Mouse (Mus musculus): ENCODE results near the gene Ilf3. TPM values are rescaled to one million over a fixed set of nuclear protein-coding genes. Genes with fewer than 3 reads are reported as not detected.
A peak's percentile ranks its signal among the peaks of the same experiment; 100 is the strongest.

Gene Ilf3
- polyA plus RNA-seq, 1 experiment = 209 TPM

DNA sequence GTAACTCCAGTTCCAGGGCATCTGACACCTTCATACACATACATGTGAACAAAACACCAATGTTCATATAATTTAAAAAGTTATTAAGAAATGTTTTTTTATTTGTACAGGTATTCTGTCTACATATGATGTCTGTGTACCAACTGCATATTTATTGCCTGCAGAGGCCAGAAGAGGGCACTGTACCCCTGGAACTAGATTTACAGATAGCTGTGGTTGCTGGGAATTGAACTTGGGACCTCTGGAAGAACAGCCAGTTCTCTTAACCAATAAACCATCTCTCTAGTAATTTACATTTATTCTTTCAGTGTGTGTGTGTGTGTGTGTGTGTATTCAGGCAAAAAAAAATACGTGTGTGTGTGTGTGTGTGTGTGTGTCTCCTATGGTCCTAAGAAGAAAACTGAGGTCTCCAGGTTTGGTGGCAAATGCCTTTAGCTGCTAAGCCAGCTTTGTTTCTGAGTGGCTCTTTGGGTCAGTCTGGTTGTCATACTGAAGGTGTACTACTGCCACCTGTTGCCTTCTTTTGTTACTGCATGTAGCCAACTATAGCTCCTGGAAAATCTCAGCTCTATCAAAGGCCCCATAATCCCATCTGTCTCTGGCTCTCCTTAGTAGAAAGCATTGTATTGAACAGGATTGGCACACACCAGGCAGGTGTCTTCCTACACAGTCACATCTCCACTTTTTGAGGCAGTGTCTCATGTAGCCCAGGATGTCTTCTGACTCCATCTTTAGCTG lies 10.5 kb upstream of the Ilf3 start:
- Histone ChIP-seq H3K27ac (ENCODE audit: insufficient read depth, low read length) (no peak overlapping the region), H3K27me3 (ENCODE audit: control insufficient read depth, insufficient read depth, low read length, poor library complexity, severe bottlenecking) (0 out of 2 replicates have a peak, but pooled peaks cover 1% of the 10 kb centered on the region), H3K9ac (ENCODE audit: low read depth, poor library complexity, severe bottlenecking) (no peak overlapping the region), H3K36me3 (ENCODE audit: control insufficient read depth, insufficient read depth, low read length, poor library complexity, severe bottlenecking) (no peaks in the 10 kb centered on the region; the same call in 1 of the 2 replicates), H3K4me1 (ENCODE audit: control insufficient read depth, insufficient read depth, low read length) (no peaks in the 10 kb centered on the region), H3K4me3 (ENCODE audit: low read depth, low read length) (no peak overlapping the region), H3K9me3 (replicated peaks; ENCODE audit: control insufficient read depth, insufficient read depth, low read length, poor library complexity, severe bottlenecking) (no peaks in the 10 kb centered on the region)
- TF ChIP-seq CTCF (IDR thresholded peaks at IDR 0.05; ENCODE audit: low read depth, low read length) = no peak
- TF ChIP-seq POLR2A (IDR thresholded peaks at IDR 0.05; ENCODE audit: insufficient read depth, low read length) = no peak
- no peak for TF ChIP-seq EP300 (IDR thresholded peaks at IDR 0.05; ENCODE audit: insufficient read depth, low read depth, low read length)

- TF ChIP-seq EP300 (IDR thresholded peaks at IDR 0.05; ENCODE audit: insufficient read depth, low read depth, low read length) = no peak
- TF ChIP-seq CTCF (IDR thresholded peaks at IDR 0.05; ENCODE audit: low read depth, low read length) = peak; percentile 19
- TF ChIP-seq POLR2A (IDR thresholded peaks at IDR 0.05; ENCODE audit: insufficient read depth, low read length) = no peak
- H3K4me1 ChIP-seq (ENCODE audit: control insufficient read depth, insufficient read depth, low read length) = no peaks in the 10 kb centered on the region
- 0 out of 2 replicates have a peak, but pooled peaks cover 1% of the 10 kb centered on the region for H3K27me3 ChIP-seq (ENCODE audit: control insufficient read depth, insufficient read depth, low read length, poor library complexity, severe bottlenecking)
- peaks cover 3% of the 10 kb centered on the region for H3K36me3 ChIP-seq (ENCODE audit: control insufficient read depth, insufficient read depth, low read length, poor library complexity, severe bottlenecking)
- peak overlapping the region; percentile 59 for H3K4me3 ChIP-seq (ENCODE audit: low read depth, low read length)
- H3K9ac ChIP-seq (ENCODE audit: low read depth, poor library complexity, severe bottlenecking) = peak overlapping the region; percentile 43
- no peaks in the 10 kb centered on the region for H3K9me3 ChIP-seq (replicated peaks; ENCODE audit: control insufficient read depth, insufficient read depth, low read length, poor library complexity, severe bottlenecking)
- H3K27ac ChIP-seq (ENCODE audit: insufficient read depth, low read length) = peak overlapping the region; percentile 39; the same call in 1 of the 2 replicates
Observed at GRCm38 (mm10) chr9:21366541-21367220, 990 bp upstream of the Ilf3 start.

- Histone ChIP-seq H3K27me3 (ENCODE audit: control insufficient read depth, insufficient read depth, low read length, poor library complexity, severe bottlenecking) (no peaks in the 10 kb centered on the region), H3K4me1 (ENCODE audit: control insufficient read depth, insufficient read depth, low read length) (no peaks in the 10 kb centered on the region), H3K9me3 (replicated peaks; ENCODE audit: control insufficient read depth, insufficient read depth, low read length, poor library complexity, severe bottlenecking) (no peaks in the 10 kb centered on the region), H3K36me3 (ENCODE audit: control insufficient read depth, insufficient read depth, low read length, poor library complexity, severe bottlenecking) (peaks cover 17% of the 10 kb centered on the region), H3K9ac (ENCODE audit: low read depth, poor library complexity, severe bottlenecking) (peak overlapping the region; percentile 86), H3K4me3 (ENCODE audit: low read depth, low read length) (peak overlapping the region; percentile 94), H3K27ac (ENCODE audit: insufficient read depth, low read length) (peak overlapping the region; percentile 18)
- TF ChIP-seq POLR2A (IDR thresholded peaks at IDR 0.05; ENCODE audit: insufficient read depth, low read length) = no peak
- no peak for TF ChIP-seq EP300 (IDR thresholded peaks at IDR 0.05; ENCODE audit: insufficient read depth, low read depth, low read length)
- TF ChIP-seq CTCF (IDR thresholded peaks at IDR 0.05; ENCODE audit: low read depth, low read length) = no peak
Observed at GRCm38 (mm10) chr9:21368131-21368584, 487 bp downstream of the Ilf3 start.

DNA sequence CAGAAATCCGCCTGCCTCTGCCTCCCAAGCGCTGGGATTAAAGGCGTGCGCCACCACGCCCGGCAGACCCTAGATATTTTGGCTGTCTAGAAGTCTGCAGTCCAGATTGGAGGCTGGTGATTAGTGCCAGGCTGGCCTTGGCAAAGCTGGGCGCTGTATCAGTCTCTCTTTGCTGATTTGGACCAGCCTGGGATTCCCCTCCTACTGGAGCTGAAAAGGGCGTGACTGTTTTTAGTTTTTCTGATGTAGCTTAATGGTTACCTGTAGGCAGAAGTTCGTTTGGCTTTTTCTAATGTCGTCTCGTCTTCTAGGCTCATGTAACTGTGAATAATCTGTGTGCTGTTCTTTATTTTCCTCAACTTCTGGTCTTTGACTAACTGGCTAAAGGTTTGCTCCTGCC lies 1.4 kb downstream of the Ilf3 start:
- no peak overlapping the region for H3K27ac ChIP-seq (ENCODE audit: insufficient read depth, low read length)
- TF ChIP-seq EP300 (IDR thresholded peaks at IDR 0.05; ENCODE audit: insufficient read depth, low read depth, low read length) = no peak
- no peak for TF ChIP-seq POLR2A (IDR thresholded peaks at IDR 0.05; ENCODE audit: insufficient read depth, low read length)
- no peak for TF ChIP-seq CTCF (IDR thresholded peaks at IDR 0.05; ENCODE audit: low read depth, low read length)

GRCm38 (mm10) chr9:21370876-21371275 lies 3.2 kb downstream of the Ilf3 start:
- TF ChIP-seq EP300 (IDR thresholded peaks at IDR 0.05; ENCODE audit: insufficient read depth, low read depth, low read length) (no peak), CTCF (IDR thresholded peaks at IDR 0.05; ENCODE audit: low read depth, low read length) (no peak), POLR2A (IDR thresholded peaks at IDR 0.05; ENCODE audit: insufficient read depth, low read length) (no peak)
- Histone ChIP-seq H3K4me1 (ENCODE audit: control insufficient read depth, insufficient read depth, low read length) (peaks cover 1% of the 10 kb centered on the region), H3K27me3 (ENCODE audit: control insufficient read depth, insufficient read depth, low read length, poor library complexity, severe bottlenecking) (no peaks in the 10 kb centered on the region), H3K9me3 (replicated peaks; ENCODE audit: control insufficient read depth, insufficient read depth, low read length, poor library complexity, severe bottlenecking) (no peaks in the 10 kb centered on the region), H3K36me3 (ENCODE audit: control insufficient read depth, insufficient read depth, low read length, poor library complexity, severe bottlenecking) (peaks cover 25% of the 10 kb centered on the region), H3K27ac (ENCODE audit: insufficient read depth, low read length) (no peak overlapping the region), H3K9ac (ENCODE audit: low read depth, poor library complexity, severe bottlenecking) (0 out of 2 replicates have a peak overlapping the region, but pooled peaks have one; percentile 28), H3K4me3 (ENCODE audit: low read depth, low read length) (no peak overlapping the region)

More for the DNA sequence above, 1.4 kb downstream of the Ilf3 start:
- Histone ChIP-seq H3K9me3 (replicated peaks; ENCODE audit: control insufficient read depth, insufficient read depth, low read length, poor library complexity, severe bottlenecking) (no peaks in the 10 kb centered on the region), H3K27me3 (ENCODE audit: control insufficient read depth, insufficient read depth, low read length, poor library complexity, severe bottlenecking) (no peaks in the 10 kb centered on the region), H3K4me3 (ENCODE audit: low read depth, low read length) (peak overlapping the region; percentile 94), H3K4me1 (ENCODE audit: control insufficient read depth, insufficient read depth, low read length) (no peaks in the 10 kb centered on the region), H3K9ac (ENCODE audit: low read depth, poor library complexity, severe bottlenecking) (peak overlapping the region; percentile 86), H3K36me3 (ENCODE audit: control insufficient read depth, insufficient read depth, low read length, poor library complexity, severe bottlenecking) (peaks cover 18% of the 10 kb centered on the region)

Measured in ES-Bruce4 (cell line).